Mouse (Mus musculus) kidney, embryonic 16.5 days (tissue): ENCODE data around the gene Edem3. TPM values are rescaled to one million over a fixed set of nuclear protein-coding genes. Genes with fewer than 3 reads are reported as not detected.
"Not testable (repeated sequence)": the region's sequence is repeated elsewhere in the genome, so short reads cannot be mapped to it uniquely, and the experiment has no call there.

Experiments
- ATAC-seq: fragments of 200-750 bp; cut with Nextera tagmentation; 2 replicates; pipeline ENCODE4 v1.8.0; 2017; ENCODE audit warnings: moderate TSS enrichment; ENCODE audit not compliant: low FRiP score, low TSS enrichment
- H3K27ac ChIP-seq: fragments of 300-500 bp; sonication (generic); 2 replicates; pipeline ENCODE4 v1.5.1; 2014; ENCODE audit warnings: low read length
- H3K27me3 ChIP-seq: fragments of 300-500 bp; sonication (generic); 2 replicates; pipeline ENCODE4 v1.6.1; 2014; ENCODE audit warnings: low read length, control low read depth, mixed read lengths; ENCODE audit not compliant: insufficient read depth
- H3K36me3 ChIP-seq: fragments of 300-500 bp; sonication (generic); 2 replicates; pipeline ENCODE4 v1.6.1; 2014; ENCODE audit warnings: low read length, control low read depth, mixed read lengths; ENCODE audit not compliant: insufficient read depth
- H3K4me1 ChIP-seq: fragments of 300-500 bp; sonication (generic); 2 replicates; pipeline ENCODE4 v1.6.1; 2014; ENCODE audit warnings: low read length, control low read depth, mixed read lengths; ENCODE audit not compliant: insufficient read depth
- H3K4me2 ChIP-seq: fragments of 300-500 bp; sonication (generic); replicated peaks from 2 replicates; pipeline ENCODE4 v1.6.1; 2014; ENCODE audit warnings: low read depth, low read length
- H3K4me3 ChIP-seq: fragments of 300-500 bp; sonication (generic); 2 replicates; pipeline ENCODE4 v1.5.1; 2014; ENCODE audit warnings: mild to moderate bottlenecking, low read length
- H3K9ac ChIP-seq: fragments of 300-500 bp; sonication (generic); replicated peaks from 2 replicates; pipeline ENCODE4 v1.6.1; 2014; ENCODE audit warnings: low read length
- H3K9me3 ChIP-seq: fragments of 300-500 bp; sonication (generic); 2 replicates; pipeline ENCODE4 v1.6.1; 2016; ENCODE audit warnings: low read length, control low read depth
- WGBS: fragments of 180-500 bp; shearing (Covaris S2); extraction: QIAGEN DNeasy Blood & Tissue Kit; methylation state at CpG from one replicate; pipeline ENCODE4 v1.1.7; 2014; 5-methylcytosine and 5-hydroxymethylcytosine counted together
- polyA plus RNA-seq: library from polyadenylated mRNA; unstranded; fragments of >200 nt; fragmentation: Nextera tagmentation; extraction: Ambion mirVana; gene quantifications from 2 replicates; pipeline ENCODE4 v1.2.1, GENCODE M21; 2015

Edem3 gene
- polyA plus RNA-seq, 1 experiment from 2014 or later, result 16.6 TPM

- Histone ChIP-seq H3K4me3 (no peak overlapping the region), H3K9me3 (no peaks in the 10 kb centered on the region), H3K4me1 (no peaks in the 10 kb centered on the region), H3K27ac (no peak overlapping the region), H3K4me2 (no peak overlapping the region), H3K36me3 (no peaks in the 10 kb centered on the region), H3K9ac (no peak overlapping the region), H3K27me3 (no peaks in the 10 kb centered on the region)
- no peak for ATAC-seq
- WGBS, result 86% methylated on average over 2 of the region's 2 CpGs
Measured at GRCm38 (mm10) chr1:151737146-151737545, 18.0 kb upstream of the Edem3 start.

GRCm38 (mm10) chr1:151741199-151741621 lies 14.0 kb upstream of the Edem3 start:
- Histone ChIP-seq H3K4me3 (no peak overlapping the region), H3K27ac (no peak overlapping the region), H3K9ac (no peak overlapping the region), H3K36me3 (no peaks in the 10 kb centered on the region), H3K27me3 (no peaks in the 10 kb centered on the region), H3K4me2 (no peak overlapping the region), H3K4me1 (no peaks in the 10 kb centered on the region), H3K9me3 (no peaks in the 10 kb centered on the region)
- WGBS, result 84% methylated on average over 7 of the region's 7 CpGs
- no peak for ATAC-seq

DNA sequence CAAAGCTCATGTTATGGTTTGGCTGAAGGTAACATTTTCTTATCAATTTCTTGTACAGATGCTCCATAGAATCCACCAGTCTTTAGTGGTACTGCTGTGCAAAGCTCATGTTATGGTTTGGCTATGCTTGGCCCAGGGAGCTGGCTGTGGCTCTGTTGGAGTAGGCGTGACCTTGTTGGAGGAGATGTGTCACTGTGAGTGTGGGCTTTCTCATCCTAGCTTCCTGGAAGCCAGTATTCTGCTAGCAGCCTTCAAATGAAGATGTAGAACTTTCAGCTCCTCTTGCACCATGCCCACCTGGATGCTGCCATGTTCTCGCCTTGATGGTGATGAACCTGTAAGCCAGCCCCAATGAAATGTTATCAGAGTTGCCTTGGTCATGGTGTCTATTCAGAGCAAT lies 5.3 kb upstream of the Edem3 start:
- H3K9ac ChIP-seq, H3K27ac ChIP-seq, H3K4me2 ChIP-seq, H3K27me3 ChIP-seq, ATAC-seq, H3K4me3 ChIP-seq, H3K36me3 ChIP-seq, H3K9me3 ChIP-seq: not testable (repeated sequence)
- 92% methylated on average over 2 of the region's 2 CpGs for WGBS
- peaks cover 11% of the 10 kb centered on the region; the same call in 1 of the 2 replicates for H3K4me1 ChIP-seq

DNA sequence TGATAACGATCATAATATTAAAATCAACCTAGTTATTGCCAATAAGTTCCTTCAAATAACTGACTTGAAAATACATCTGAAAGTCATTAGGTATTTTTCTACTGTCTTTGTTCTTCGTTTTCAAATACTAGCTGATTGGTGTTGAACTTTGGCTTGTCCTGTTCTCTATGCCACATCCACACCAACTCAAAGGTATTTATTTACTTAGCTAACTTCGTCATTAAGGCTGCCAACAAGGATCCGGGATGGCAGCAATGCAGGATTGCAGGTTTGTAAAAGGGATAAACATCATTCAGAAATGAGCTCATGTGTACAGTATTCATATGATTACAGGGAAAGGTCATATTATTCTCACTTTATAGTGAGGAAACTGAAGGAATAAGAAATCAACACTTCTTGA lies 2.2 kb upstream of the Edem3 start:
- H3K27ac ChIP-seq, result no peak overlapping the region
- H3K27me3 ChIP-seq, result no peaks in the 10 kb centered on the region
- H3K4me2 ChIP-seq, result no peak overlapping the region
- peaks cover 24% of the 10 kb centered on the region; the same call in 1 of the 2 replicates for H3K4me1 ChIP-seq
- H3K9ac ChIP-seq, result no peak overlapping the region
- no peaks in the 10 kb centered on the region for H3K36me3 ChIP-seq
- no peak for ATAC-seq
- H3K9me3 ChIP-seq, result no peaks in the 10 kb centered on the region
- 75% methylated on average over 4 of the region's 4 CpGs for WGBS
- no peak overlapping the region for H3K4me3 ChIP-seq

DNA sequence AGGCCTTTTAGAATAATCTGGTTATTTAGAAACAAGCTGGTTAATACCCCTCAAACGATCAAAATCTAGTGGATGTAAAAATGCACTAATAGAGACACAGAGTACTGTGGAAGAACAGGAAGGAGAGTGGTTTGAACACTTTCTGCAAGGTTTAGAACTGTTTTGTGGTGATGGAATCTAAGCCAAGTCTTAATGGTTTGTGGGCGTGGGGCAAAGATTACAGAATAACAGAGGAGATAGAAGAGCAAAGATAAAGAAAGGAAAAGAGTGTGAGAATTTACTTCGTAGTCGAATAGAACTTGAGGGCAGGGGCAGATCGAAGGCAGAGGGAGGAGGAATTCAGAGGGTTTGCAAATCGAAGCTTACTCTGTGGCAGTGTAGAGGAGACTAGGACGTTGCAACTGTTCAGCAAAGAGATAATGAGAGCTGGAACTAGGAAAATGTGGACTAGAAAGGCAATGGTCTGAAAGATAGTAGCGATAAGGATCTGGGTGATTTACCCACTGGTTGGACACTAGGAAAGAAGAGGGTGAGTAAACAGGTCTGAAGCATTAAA lies 1.7 kb upstream of the Edem3 start:
- Histone ChIP-seq H3K27me3 (no peaks in the 10 kb centered on the region), H3K9ac (no peak overlapping the region), H3K9me3 (no peaks in the 10 kb centered on the region), H3K27ac (no peak overlapping the region), H3K4me1 (peaks cover 24% of the 10 kb centered on the region; the same call in 1 of the 2 replicates), H3K36me3 (no peaks in the 10 kb centered on the region), H3K4me3 (no peak overlapping the region), H3K4me2 (no peak overlapping the region)
- 70% methylated on average over 8 of the region's 8 CpGs for WGBS
- ATAC-seq, result no peak

DNA sequence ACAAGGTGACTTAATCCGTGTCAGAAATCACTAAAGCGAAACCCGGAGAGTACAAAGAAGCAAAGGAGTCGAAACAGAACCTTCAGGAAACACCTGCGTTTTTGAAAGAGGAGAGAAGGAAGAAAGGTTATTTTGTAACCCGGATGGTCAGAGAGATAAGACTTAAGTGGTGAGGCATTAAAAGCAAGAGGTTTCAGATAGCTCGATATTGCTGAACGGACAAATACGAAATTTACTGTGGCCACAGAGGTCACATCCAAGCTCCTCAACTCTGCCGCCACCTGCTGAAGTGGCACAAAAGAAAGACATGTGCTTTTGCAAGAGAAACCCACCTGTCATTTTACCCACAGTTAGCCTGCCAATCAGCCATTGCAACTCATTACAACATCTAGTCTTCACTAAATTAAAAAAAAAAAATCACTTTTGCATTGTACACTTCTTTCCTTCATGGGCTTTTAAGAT lies 1.1 kb upstream of the Edem3 start:
- Histone ChIP-seq H3K4me2 (peak overlapping the region; percentile 56), H3K27me3 (no peaks in the 10 kb centered on the region), H3K36me3 (no peaks in the 10 kb centered on the region), H3K9ac (peak overlapping the region; percentile 67), H3K27ac (no peak overlapping the region), H3K4me1 (peaks cover 26% of the 10 kb centered on the region; the same call in 1 of the 2 replicates), H3K4me3 (peak overlapping the region; percentile 95), H3K9me3 (no peaks in the 10 kb centered on the region)
- ATAC-seq, result no peak
- 42% methylated on average over 10 of the region's 10 CpGs for WGBS

GRCm38 (mm10) chr1:151755660-151756424 lies 671 bp downstream of the Edem3 start:
- Histone ChIP-seq H3K36me3 (no peaks in the 10 kb centered on the region), H3K4me2 (peak overlapping the region; percentile 96), H3K9me3 (no peaks in the 10 kb centered on the region), H3K9ac (peak overlapping the region; percentile 80), H3K4me1 (peaks cover 26% of the 10 kb centered on the region; the same call in 1 of the 2 replicates), H3K4me3 (peak overlapping the region; percentile 95), H3K27me3 (no peaks in the 10 kb centered on the region), H3K27ac (peak overlapping the region; percentile 84)
- 4% methylated on average over 36 of the region's 36 CpGs for WGBS
- no peak for ATAC-seq

- Histone ChIP-seq H3K27ac (no peak overlapping the region), H3K9me3 (no peaks in the 10 kb centered on the region), H3K4me3 (peak overlapping the region; percentile 95), H3K4me2 (peak overlapping the region; percentile 96), H3K9ac (peak overlapping the region; percentile 80; the same call in 1 of the 2 replicates), H3K36me3 (no peaks in the 10 kb centered on the region; the same call in 1 of the 2 replicates), H3K27me3 (no peaks in the 10 kb centered on the region), H3K4me1 (peaks cover 26% of the 10 kb centered on the region; the same call in 1 of the 2 replicates)
- WGBS, result 15% methylated on average over 1 of the region's 1 CpGs
- no peak for ATAC-seq
Measured at GRCm38 (mm10) chr1:151756425-151756728, 1.2 kb downstream of the Edem3 start.

DNA sequence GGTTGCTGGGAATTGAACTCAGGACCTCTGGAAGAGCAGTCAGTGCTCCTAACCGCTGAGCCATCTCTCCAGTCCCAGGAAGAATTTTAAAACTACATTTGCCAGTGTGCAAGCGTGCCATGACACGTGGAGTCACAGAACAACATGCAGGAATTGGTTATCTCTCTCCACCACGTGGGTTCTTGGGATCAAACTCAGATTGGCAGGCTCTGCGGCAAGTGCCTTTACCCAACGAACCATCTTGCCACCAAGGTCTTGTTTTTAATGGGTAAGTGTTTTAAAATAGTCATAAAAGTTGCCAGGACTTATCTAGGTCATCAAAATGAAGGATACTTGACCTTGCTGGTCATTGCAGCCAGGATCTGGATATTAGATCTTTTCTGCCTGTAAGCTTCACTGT lies 3.1 kb downstream of the Edem3 start:
- Histone ChIP-seq H3K4me1 (peaks cover 26% of the 10 kb centered on the region; the same call in 1 of the 2 replicates), H3K27ac (no peak overlapping the region), H3K27me3 (no peaks in the 10 kb centered on the region), H3K9ac (no peak overlapping the region), H3K4me2 (no peak overlapping the region), H3K9me3 (no peaks in the 10 kb centered on the region), H3K36me3 (no peaks in the 10 kb centered on the region; the same call in 1 of the 2 replicates), H3K4me3 (no peak overlapping the region)
- no peak for ATAC-seq
- WGBS, result 82% methylated on average over 6 of the region's 6 CpGs

DNA sequence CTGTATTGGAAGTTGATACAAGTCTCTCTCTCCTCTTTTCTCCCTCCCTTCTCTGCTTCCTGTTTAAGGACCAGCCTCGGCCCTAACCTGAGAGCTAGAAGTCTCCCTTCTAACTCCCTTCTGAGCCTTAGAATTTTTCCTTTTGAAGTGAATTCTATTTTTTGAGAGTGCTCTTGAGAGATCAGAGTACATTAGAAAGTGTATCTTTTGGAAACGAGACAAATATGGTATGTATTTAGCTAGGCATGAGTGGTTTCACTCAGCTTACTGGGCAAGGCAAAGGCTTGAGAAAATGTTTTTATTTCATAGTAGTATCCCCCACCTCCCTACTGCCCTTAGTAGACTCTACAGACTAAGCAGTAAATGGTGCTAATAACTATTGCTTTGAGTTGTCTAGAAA lies 3.8 kb downstream of the Edem3 start:
- Histone ChIP-seq H3K4me3 (no peak overlapping the region), H3K9me3 (no peaks in the 10 kb centered on the region), H3K27me3 (no peaks in the 10 kb centered on the region), H3K4me1 (peaks cover 21% of the 10 kb centered on the region; the same call in 1 of the 2 replicates), H3K9ac (no peak overlapping the region), H3K4me2 (no peak overlapping the region), H3K36me3 (no peaks in the 10 kb centered on the region; the same call in 1 of the 2 replicates), H3K27ac (0 out of 2 replicates have a peak overlapping the region, but pooled peaks have one; percentile 6)
- no peak for ATAC-seq
- 57% methylated on average over 2 of the region's 2 CpGs for WGBS
